ENCODE assay signal across 1 mouse cellular context in the genomic region with DNA sequence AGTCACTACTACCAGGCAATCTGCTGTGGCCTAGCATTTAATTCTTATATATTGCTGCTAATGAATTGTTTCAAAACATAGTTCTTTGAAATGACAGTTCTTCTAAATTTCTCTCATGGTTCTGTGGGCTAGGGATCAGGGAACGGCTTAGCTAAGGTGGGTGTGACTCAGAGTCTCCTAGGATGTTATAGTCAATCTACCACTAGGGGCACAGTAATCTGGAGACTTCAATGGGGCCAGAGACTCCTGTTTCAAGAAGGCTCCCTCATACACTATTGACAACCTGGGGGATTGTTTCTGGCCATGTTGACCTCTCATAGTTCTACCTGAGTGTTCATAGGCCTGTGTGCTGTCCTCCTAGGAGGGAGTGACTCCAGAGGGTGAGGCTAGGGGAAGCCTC.
A peak's percentile ranks its signal among the peaks of the same experiment; 100 is the strongest.
TF ChIP-seq lines count a peak whose summit lies in the region.

No protein-coding gene starts in this region.

TF ChIP-seq in CH12.LX, 34 proteins besides CTCF, POLR2A, EP300 and RAD21 (continued from another document):
- TF ChIP-seq USF1 (IDR thresholded peaks at IDR 0.05; ENCODE audit: low read depth, low read length) (no peak), KAT2A (IDR thresholded peaks at IDR 0.05; ENCODE audit: insufficient replicate concordance, low read length) (no peak), IRF4 (IDR thresholded peaks at IDR 0.05; ENCODE audit: low read depth, low read length) (0 out of 2 replicates have a peak, but pooled peaks have one; percentile 16), SIN3A (IDR thresholded peaks at IDR 0.05; ENCODE audit: low read length) (no peak), POLR2AphosphoS2 (IDR thresholded peaks at IDR 0.05; ENCODE audit: low read depth, low read length) (no peak)
